Mouse (Mus musculus): Measurements from ENCODE around the gene Rnf220.

DNA sequence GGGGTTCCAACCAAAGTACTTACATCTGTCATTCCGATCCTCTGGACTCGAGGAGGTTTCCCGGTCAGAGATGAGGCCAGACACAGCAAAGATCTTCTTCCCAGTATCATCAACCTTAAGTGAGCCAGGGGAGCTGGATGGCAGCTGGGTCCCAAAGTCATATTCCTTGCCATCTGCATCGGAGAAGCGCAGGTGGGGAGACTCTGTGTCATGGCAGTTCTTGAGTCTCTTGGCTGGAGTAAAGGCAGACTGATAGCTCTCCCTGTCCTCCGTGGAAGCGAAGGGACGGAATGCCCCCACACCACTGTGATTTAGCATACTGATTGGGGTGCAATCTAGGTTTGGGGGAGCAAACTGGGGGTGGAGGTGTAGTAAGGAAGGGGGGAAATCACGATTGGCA lies 7.3 kb downstream of the Rnf220 start:
- TF ChIP-seq POLR2A (IDR thresholded peaks at IDR 0.05; ENCODE audit: low read depth, low read length) (no peak), CTCF (IDR thresholded peaks at IDR 0.05; ENCODE audit: extremely low read depth, insufficient read length, insufficient replicate concordance, low read depth, low read length) (no peak)

Data from small intestine, adult 2 months (tissue).